Mouse (Mus musculus): ENCODE data around the gene Engase. TPM values are rescaled to one million over a fixed set of nuclear protein-coding genes. Genes with fewer than 3 reads are reported as not detected.

Engase gene
- polyA plus RNA-seq, 1 experiment from 2014 or later, result 5.3 TPM

DNA sequence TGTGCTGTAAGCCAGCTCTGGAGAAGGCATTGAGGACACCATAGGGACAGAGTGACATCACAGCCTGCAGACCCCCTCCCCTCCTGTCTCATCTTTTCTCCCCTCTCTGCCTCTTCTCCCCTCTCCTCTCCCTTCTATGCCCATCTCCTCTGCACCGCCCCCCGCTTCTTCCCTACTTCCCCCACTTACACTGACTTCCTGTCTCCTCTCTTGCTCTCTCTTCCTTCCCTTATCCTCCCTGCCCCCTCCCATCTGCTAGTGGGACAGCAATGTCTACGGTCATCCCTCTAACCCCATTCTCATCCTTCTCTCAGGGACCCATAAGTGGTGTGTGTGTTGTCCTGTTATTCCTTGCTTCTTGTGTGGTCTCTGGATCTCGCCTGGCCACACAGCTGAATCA, 17.1 kb upstream of the Engase start:
- 91% methylated on average over 4 of the region's 4 CpGs for WGBS
- Histone ChIP-seq H3K9ac (replicated peaks) (no peak overlapping the region), H3K27me3 (no peaks in the 10 kb centered on the region), H3K4me3 (no peak overlapping the region), H3K4me2 (replicated peaks) (no peak overlapping the region), H3K36me3 (no peaks in the 10 kb centered on the region), H3K4me1 (no peaks in the 10 kb centered on the region), H3K9me3 (no peaks in the 10 kb centered on the region), H3K27ac (replicated peaks) (no peak overlapping the region)
- ATAC-seq (replicated peaks), result no peak

- Histone ChIP-seq H3K4me2 (replicated peaks) (no peak overlapping the region), H3K4me1 (no peaks in the 10 kb centered on the region), H3K27me3 (no peaks in the 10 kb centered on the region), H3K27ac (replicated peaks) (no peak overlapping the region), H3K9me3 (no peaks in the 10 kb centered on the region), H3K9ac (replicated peaks) (no peak overlapping the region), H3K4me3 (no peak overlapping the region), H3K36me3 (no peaks in the 10 kb centered on the region)
- ATAC-seq (replicated peaks), result no peak
- 59% methylated on average over 6 of the region's 6 CpGs for WGBS
Measured at GRCm38 (mm10) chr11:118460280-118460679, 16.3 kb upstream of the Engase start.

GRCm38 (mm10) chr11:118467441-118468035, 9.1 kb upstream of the Engase start:
- no peak overlapping the region for H3K27ac ChIP-seq (replicated peaks)
- H3K4me2 ChIP-seq (replicated peaks), result no peak overlapping the region
- H3K9me3 ChIP-seq, result no peaks in the 10 kb centered on the region
- WGBS, result 45% methylated on average over 11 of the region's 11 CpGs
- H3K27me3 ChIP-seq, result no peaks in the 10 kb centered on the region
- no peaks in the 10 kb centered on the region for H3K36me3 ChIP-seq
- no peak overlapping the region for H3K9ac ChIP-seq (replicated peaks)
- H3K4me1 ChIP-seq, result peaks cover 7% of the 10 kb centered on the region
- ATAC-seq (replicated peaks), result no peak
- no peak overlapping the region for H3K4me3 ChIP-seq

GRCm38 (mm10) chr11:118469509-118470160, 7.0 kb upstream of the Engase start:
- Histone ChIP-seq H3K27ac (replicated peaks) (no peak overlapping the region), H3K4me1 (peaks cover 7% of the 10 kb centered on the region), H3K4me3 (no peak overlapping the region), H3K4me2 (replicated peaks) (no peak overlapping the region), H3K9ac (replicated peaks) (no peak overlapping the region), H3K27me3 (no peaks in the 10 kb centered on the region), H3K9me3 (no peaks in the 10 kb centered on the region), H3K36me3 (no peaks in the 10 kb centered on the region)
- 84% methylated on average over 10 of the region's 10 CpGs for WGBS
- ATAC-seq (replicated peaks), result no peak

DNA sequence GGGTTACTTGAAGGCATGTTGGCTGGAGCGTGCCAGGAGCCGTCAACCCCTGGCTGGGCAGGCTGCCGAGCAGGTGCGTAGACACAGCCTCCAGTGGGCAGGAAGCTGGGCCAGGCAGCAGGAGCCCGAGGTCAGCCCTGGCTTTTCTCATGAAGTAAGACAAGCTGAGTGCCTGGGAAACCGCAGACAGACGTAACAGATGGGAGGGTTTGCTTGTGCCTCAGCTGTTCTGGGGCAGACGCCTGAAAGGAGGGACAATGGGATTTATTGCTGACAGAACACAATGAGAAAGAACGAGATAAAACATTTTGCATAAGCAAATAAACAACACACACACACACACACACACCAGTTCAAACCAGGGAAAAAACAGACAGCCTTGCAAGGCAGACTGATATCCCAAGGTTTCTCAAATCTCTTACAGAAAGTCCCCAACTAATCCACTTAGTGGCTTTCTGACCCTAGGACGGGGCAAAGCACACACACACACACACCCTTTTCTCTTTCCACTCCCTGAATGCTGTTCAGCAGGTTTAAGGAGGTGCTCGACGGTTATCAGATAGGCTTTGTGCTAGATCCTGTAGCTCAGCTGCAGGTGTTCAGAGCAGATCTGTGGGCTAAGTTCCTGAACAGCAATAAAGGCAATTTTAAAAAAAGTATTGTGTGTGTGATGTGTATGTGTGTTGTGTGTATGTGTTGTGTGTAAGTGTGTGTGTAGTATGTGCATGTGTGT, 6.2 kb upstream of the Engase start:
- Histone ChIP-seq H3K4me1 (peaks cover 7% of the 10 kb centered on the region), H3K4me3 (no peak overlapping the region), H3K27me3 (no peaks in the 10 kb centered on the region), H3K9ac (replicated peaks) (no peak overlapping the region), H3K36me3 (no peaks in the 10 kb centered on the region), H3K9me3 (no peaks in the 10 kb centered on the region), H3K27ac (replicated peaks) (no peak overlapping the region), H3K4me2 (replicated peaks) (no peak overlapping the region)
- 20% methylated on average over 12 of the region's 12 CpGs for WGBS
- 0 out of 2 replicates have a peak, but pooled peaks have one; percentile 19 for ATAC-seq (replicated peaks)

DNA sequence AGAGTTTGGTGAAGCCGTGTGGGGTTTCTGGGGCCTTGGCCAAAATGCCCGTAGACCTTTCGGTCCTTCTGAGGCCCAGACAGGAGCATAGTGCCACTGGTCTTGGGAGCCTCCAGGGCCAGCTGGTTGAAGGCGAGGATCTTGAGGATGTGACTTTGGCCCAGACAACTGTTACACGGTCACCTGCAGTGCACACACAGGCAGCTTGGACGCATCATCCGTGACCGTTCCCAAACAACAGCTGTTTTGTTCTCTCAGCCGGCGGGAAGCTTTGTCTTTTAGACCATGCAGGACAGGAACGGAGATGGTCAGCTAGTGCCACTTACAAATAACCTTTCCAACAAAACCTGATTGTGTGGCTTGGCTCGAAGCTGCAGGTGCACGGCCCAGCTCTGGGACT, 5.0 kb upstream of the Engase start:
- H3K27ac ChIP-seq (replicated peaks), result no peak overlapping the region
- no peak overlapping the region for H3K4me2 ChIP-seq (replicated peaks)
- 82% methylated on average over 13 of the region's 13 CpGs for WGBS
- H3K9ac ChIP-seq (replicated peaks), result no peak overlapping the region
- H3K4me3 ChIP-seq, result no peak overlapping the region
- no peaks in the 10 kb centered on the region for H3K27me3 ChIP-seq
- no peaks in the 10 kb centered on the region for H3K9me3 ChIP-seq
- H3K4me1 ChIP-seq, result peaks cover 10% of the 10 kb centered on the region
- no peaks in the 10 kb centered on the region for H3K36me3 ChIP-seq
- no peak for ATAC-seq (replicated peaks)

DNA sequence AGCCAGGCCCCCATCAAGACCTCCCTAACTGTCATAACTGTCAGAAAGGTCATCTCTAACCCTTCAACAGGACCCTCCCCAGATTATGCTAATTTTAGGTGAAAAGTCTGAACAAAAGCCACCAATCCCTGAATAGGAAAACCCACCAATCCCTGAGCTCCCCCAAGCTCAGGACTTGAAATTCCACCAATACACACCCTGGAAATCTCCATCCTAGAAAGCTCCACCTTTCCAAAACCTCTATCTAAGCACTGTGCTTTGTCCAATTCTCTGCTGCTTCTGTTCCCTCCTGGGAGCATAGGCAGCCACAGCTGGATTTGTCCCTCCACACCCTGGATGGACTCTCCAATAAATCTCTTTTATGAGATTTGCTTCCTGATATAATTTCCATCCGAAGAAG, 3.5 kb upstream of the Engase start:
- 95% methylated on average over 1 of the region's 1 CpGs for WGBS
- peaks cover 19% of the 10 kb centered on the region for H3K4me1 ChIP-seq
- H3K9ac ChIP-seq (replicated peaks), result no peak overlapping the region
- ATAC-seq (replicated peaks), result no peak
- H3K4me2 ChIP-seq (replicated peaks), result no peak overlapping the region
- no peak overlapping the region for H3K27ac ChIP-seq (replicated peaks)
- no peaks in the 10 kb centered on the region for H3K27me3 ChIP-seq
- H3K4me3 ChIP-seq, result no peak overlapping the region
- H3K9me3 ChIP-seq, result no peaks in the 10 kb centered on the region
- no peaks in the 10 kb centered on the region for H3K36me3 ChIP-seq

DNA sequence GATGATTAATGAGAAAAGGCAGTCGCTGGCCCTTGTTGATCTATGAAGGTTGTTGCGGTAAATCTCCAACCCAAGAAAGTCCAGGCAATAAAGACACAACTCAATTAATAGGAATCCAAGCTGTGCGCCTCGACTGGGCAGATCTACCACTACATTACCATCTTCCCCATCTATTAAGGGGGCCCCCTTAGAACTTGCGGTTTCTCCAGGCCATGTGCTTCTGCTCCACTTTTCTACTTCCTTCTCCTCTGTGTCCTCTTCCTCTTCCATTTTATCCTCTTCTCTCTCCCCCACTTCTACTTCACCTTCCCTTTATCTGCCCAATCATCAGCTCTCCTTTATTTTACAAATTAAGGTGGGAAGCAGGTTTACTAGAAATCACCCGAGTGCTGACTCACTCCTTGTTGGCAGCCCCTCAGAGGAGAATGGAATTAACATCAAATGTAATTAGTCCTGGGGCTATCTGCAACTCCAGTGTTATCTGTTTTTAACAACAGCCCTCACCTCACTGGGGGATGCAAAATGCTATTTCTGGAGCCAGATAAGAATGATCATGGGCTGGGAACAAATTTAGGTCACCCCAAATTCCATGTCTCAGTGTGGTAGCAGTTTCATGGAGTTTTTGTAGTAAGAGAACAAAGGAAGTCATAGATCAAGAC, 2.7 kb upstream of the Engase start:
- Histone ChIP-seq H3K9ac (replicated peaks) (no peak overlapping the region), H3K4me3 (no peak overlapping the region), H3K36me3 (no peaks in the 10 kb centered on the region), H3K9me3 (no peaks in the 10 kb centered on the region), H3K27me3 (no peaks in the 10 kb centered on the region), H3K4me2 (replicated peaks) (no peak overlapping the region), H3K27ac (replicated peaks) (no peak overlapping the region), H3K4me1 (peaks cover 19% of the 10 kb centered on the region)
- WGBS, result 79% methylated on average over 6 of the region's 6 CpGs
- no peak for ATAC-seq (replicated peaks)

DNA sequence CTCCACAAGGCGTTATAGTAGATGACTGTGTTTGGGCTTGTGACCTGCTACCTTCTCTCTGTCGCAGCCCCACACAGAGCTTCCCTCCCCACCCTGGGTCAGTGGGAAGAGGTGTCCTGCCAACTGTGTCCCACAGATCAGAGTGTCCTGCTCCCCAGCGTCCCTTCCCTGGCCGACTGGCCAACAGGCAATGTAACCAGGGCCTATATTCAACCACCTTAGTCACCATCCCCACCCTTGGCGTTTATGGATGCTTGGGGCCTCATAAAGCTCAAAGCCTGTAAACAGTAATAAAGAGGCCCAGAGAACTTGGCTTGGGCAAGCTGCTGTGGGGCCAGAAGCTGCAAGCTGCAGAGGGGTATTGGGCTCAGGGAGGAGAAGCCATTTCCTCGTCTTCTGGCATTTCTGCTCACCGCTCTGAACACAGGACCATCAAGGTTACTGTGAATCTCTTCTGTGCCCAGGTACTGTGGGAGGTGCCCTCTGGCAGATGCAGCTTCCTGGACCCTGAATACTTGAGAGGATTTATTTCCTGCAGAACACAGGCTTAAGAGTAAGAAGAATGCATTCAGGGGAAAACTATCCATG, 1.0 kb upstream of the Engase start:
- no peak for ATAC-seq (replicated peaks)
- no peaks in the 10 kb centered on the region for H3K27me3 ChIP-seq
- no peak overlapping the region for H3K4me3 ChIP-seq
- H3K9ac ChIP-seq (replicated peaks), result no peak overlapping the region
- 95% methylated on average over 7 of the region's 7 CpGs for WGBS
- no peaks in the 10 kb centered on the region for H3K9me3 ChIP-seq
- H3K4me2 ChIP-seq (replicated peaks), result no peak overlapping the region
- H3K36me3 ChIP-seq, result no peaks in the 10 kb centered on the region
- H3K27ac ChIP-seq (replicated peaks), result no peak overlapping the region
- H3K4me1 ChIP-seq, result peaks cover 14% of the 10 kb centered on the region

DNA sequence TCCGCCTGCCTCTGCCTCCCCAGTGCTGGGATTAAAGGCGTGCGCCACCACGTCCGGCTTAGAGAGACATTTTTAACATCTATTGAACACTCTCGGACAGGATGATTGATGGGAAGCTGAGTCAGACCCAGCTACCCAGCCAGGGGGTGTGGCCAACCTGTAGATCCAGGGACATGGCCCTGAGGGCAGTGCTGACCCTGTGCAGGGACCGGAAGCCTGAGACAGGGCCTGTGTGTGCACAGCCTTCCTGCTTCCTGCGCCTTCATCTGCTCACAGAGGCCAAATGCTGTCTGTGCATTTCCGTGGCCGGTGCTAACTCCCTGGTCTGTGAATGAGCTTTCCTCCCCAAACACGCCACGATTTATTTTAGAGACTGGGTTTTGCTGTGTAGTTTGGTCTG, 3.1 kb downstream of the Engase start:
- no peaks in the 10 kb centered on the region for H3K36me3 ChIP-seq
- 89% methylated on average over 12 of the region's 12 CpGs for WGBS
- no peaks in the 10 kb centered on the region for H3K27me3 ChIP-seq
- no peak overlapping the region for H3K4me2 ChIP-seq (replicated peaks)
- H3K27ac ChIP-seq (replicated peaks), result no peak overlapping the region
- H3K4me1 ChIP-seq, result peaks cover 17% of the 10 kb centered on the region
- ATAC-seq (replicated peaks), result no peak
- no peaks in the 10 kb centered on the region for H3K9me3 ChIP-seq
- no peak overlapping the region for H3K9ac ChIP-seq (replicated peaks)
- no peak overlapping the region for H3K4me3 ChIP-seq

GRCm38 (mm10) chr11:118481231-118481630, 4.6 kb downstream of the Engase start:
- no peak overlapping the region for H3K9ac ChIP-seq (replicated peaks)
- H3K4me2 ChIP-seq (replicated peaks), result no peak overlapping the region
- peaks cover 17% of the 10 kb centered on the region for H3K4me1 ChIP-seq
- H3K4me3 ChIP-seq, result no peak overlapping the region
- H3K27ac ChIP-seq (replicated peaks), result no peak overlapping the region
- H3K9me3 ChIP-seq, result no peaks in the 10 kb centered on the region
- no peak for ATAC-seq (replicated peaks)
- H3K36me3 ChIP-seq, result no peaks in the 10 kb centered on the region
- WGBS, result 92% methylated on average over 11 of the region's 11 CpGs
- no peaks in the 10 kb centered on the region for H3K27me3 ChIP-seq

GRCm38 (mm10) chr11:118481751-118482150, 5.1 kb downstream of the Engase start:
- H3K4me2 ChIP-seq (replicated peaks), result no peak overlapping the region
- no peak for ATAC-seq (replicated peaks)
- H3K9ac ChIP-seq (replicated peaks), result no peak overlapping the region
- peaks cover 13% of the 10 kb centered on the region for H3K4me1 ChIP-seq
- H3K36me3 ChIP-seq, result no peaks in the 10 kb centered on the region
- H3K9me3 ChIP-seq, result no peaks in the 10 kb centered on the region
- no peak overlapping the region for H3K27ac ChIP-seq (replicated peaks)
- no peaks in the 10 kb centered on the region for H3K27me3 ChIP-seq
- WGBS, result 84% methylated on average over 14 of the region's 14 CpGs
- no peak overlapping the region for H3K4me3 ChIP-seq

Measured in forebrain, embryonic 15.5 days (tissue).